Mouse (Mus musculus) testis, adult 2 months (tissue): ENCODE measurements around the gene Noc3l.

ENCODE experiments used
- CTCF ChIP-seq: fragments of 200-500 bp; IDR thresholded peaks from 2 replicates; pipeline ENCODE4 v1.5.1; 2012; ENCODE audit warnings: low read depth, mild to moderate bottlenecking, inconsistent platforms, low read length, moderate library complexity; ENCODE audit not compliant: control insufficient read depth, insufficient read depth, insufficient replicate concordance
- POLR2A ChIP-seq: fragments of 200-500 bp; IDR thresholded peaks from 2 replicates; pipeline ENCODE4 v1.6.1; 2012; ENCODE audit warnings: low read depth, mild to moderate bottlenecking, inconsistent platforms, low read length, moderate library complexity; ENCODE audit not compliant: control insufficient read depth

DNA sequence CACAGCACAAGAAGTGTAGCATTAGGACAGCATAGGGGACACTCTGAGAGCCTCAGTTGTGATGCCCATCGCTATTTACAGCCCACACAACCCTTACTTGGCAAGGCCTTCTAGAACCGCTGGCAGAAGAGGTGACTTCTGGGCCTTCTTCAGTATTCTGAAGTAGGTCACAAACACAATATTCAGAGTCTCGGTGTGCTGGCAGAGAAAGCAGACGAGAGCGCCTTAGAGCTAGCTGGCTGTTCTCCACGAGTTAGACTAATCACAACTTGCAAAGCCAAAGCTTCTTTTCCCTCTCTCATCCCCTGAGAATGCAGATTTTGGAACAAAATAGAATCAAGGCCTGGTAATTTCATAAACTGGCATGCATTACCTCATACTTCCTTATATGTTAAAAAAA, 20.2 kb downstream of the Noc3l start:
- TF ChIP-seq CTCF (no peak), POLR2A (no peak)
